Mouse (Mus musculus): ENCODE measurements around the gene Asb7. TPM values are rescaled to one million over a fixed set of nuclear protein-coding genes. Genes with fewer than 3 reads are reported as not detected.
A peak's percentile ranks its signal among the peaks of the same experiment; 100 is the strongest.

Asb7 gene
- polyA plus RNA-seq, 1 experiment from 2014 or later = 20.9 TPM

DNA sequence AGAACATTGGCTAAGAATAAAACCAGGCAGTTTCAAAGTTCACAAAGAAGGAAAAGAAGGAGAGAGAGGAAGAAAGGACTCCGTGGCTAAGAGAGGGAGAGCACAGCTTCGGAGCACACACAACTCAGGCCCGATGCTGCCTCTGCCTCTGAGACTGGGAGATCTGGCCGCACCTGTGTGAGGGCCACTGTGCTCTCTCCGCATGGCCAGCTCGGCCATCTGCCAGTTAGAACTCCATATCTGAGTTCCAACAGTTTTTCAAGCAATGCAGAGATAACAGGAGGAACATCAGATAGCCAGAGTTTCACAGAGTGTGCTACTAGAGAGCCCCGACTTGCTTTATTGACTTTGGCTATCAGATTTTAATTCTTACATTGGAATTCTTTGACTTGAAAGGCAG, 5.1 kb upstream of the Asb7 start:
- Histone ChIP-seq H3K4me2 (replicated peaks) (no peak overlapping the region), H3K4me1 (peaks cover 5% of the 10 kb centered on the region), H3K4me3 (no peak overlapping the region), H3K27me3 (no peaks in the 10 kb centered on the region), H3K36me3 (peaks cover 11% of the 10 kb centered on the region), H3K27ac (replicated peaks) (no peak overlapping the region), H3K9me3 (no peaks in the 10 kb centered on the region), H3K9ac (replicated peaks) (no peak overlapping the region)
- ATAC-seq (ENCODE audit: low FRiP score, low read depth) = no peak
- 73% methylated on average over 7 of the region's 7 CpGs for WGBS

DNA sequence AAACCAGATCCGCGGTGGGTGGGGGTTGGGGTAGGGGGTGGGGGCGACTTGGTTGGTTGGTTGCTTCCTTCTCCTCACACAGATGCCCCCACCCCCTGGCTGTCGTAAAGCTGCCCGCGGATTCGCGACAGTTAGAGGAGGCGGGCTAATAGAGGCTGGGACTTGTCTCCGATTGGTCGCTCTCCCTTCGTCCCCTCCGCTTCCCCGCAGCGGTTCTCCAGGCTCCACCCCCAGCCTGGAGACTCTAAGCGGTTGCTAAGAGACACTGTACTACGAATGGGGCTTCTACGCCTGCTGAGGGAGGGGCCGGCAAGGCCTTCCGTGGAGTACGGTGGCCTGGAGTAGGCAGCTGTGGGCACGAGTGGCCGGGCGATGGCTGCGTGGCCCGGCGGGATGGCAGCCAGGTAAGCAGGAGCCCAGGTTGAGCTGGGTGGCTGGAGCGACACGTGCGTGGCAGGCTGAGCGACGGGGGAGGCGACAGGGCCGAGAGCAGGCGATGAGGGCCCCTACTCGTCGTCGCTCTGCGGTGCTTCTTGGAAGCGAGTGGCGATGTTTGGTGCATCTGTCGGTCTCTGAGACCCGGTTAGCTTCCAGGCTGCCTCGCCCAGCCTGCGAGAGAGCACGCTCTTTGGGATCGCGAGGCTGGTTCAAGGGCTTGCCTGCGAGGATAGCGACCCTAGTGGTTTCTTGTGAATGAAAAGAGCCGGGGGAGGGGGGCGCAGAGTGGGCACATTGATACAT, 394 bp upstream of the Asb7 start, which contains the start of gene Lins1:
Lins1 (plus strand) TSS at position 270 of the 741 bp plus-strand sequence.
- H3K27me3 ChIP-seq = no peaks in the 10 kb centered on the region
- H3K4me3 ChIP-seq = peak within 1 kb of the TSS; percentile 84
- peak within 1 kb of the TSS; percentile 83 for H3K9ac ChIP-seq (replicated peaks)
- peak within 1 kb of the TSS; percentile 98 for H3K4me2 ChIP-seq (replicated peaks)
- no peaks in the 10 kb centered on the region for H3K9me3 ChIP-seq
- H3K4me1 ChIP-seq = peaks cover 13% of the 10 kb centered on the region
- no peaks in the 10 kb centered on the region for H3K36me3 ChIP-seq
- 0% methylated on average over 45 of the region's 52 CpGs for WGBS
- ATAC-seq (ENCODE audit: low FRiP score, low read depth) = peak; percentile 99
- H3K27ac ChIP-seq (replicated peaks) = peak within 1 kb of the TSS; percentile 91

DNA sequence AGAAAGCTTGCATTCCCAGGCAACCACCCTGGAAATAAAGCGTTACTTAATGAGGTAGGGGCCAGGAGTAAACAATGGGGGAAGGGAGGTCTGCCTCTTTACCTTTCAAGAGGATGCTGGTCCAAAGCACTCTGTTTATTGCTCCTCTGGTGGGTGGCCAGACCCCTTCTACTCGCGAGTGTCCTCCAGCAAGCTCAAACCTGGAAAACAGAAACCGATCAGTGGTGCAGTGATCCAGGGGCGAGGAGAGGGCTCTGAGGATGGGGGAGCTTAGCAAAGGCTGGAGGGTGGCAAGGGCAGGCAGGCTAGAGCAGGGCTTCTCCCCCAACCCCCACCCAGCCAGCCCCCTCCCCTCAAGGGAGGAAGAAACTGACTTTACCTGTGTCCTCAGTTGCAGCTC, 675 bp downstream of the Asb7 start:
- ATAC-seq (ENCODE audit: low FRiP score, low read depth) = peak; percentile 0; the same call in 1 of the 2 replicates
- Histone ChIP-seq H3K27ac (replicated peaks) (peak overlapping the region; percentile 49; the same call in 1 of the 2 replicates), H3K9me3 (no peaks in the 10 kb centered on the region), H3K9ac (replicated peaks) (peak overlapping the region; percentile 83), H3K4me2 (replicated peaks) (peak overlapping the region; percentile 98), H3K4me1 (peaks cover 13% of the 10 kb centered on the region), H3K4me3 (peak overlapping the region; percentile 84), H3K27me3 (no peaks in the 10 kb centered on the region), H3K36me3 (no peaks in the 10 kb centered on the region)
- 2% methylated on average over 5 of the region's 5 CpGs for WGBS

DNA sequence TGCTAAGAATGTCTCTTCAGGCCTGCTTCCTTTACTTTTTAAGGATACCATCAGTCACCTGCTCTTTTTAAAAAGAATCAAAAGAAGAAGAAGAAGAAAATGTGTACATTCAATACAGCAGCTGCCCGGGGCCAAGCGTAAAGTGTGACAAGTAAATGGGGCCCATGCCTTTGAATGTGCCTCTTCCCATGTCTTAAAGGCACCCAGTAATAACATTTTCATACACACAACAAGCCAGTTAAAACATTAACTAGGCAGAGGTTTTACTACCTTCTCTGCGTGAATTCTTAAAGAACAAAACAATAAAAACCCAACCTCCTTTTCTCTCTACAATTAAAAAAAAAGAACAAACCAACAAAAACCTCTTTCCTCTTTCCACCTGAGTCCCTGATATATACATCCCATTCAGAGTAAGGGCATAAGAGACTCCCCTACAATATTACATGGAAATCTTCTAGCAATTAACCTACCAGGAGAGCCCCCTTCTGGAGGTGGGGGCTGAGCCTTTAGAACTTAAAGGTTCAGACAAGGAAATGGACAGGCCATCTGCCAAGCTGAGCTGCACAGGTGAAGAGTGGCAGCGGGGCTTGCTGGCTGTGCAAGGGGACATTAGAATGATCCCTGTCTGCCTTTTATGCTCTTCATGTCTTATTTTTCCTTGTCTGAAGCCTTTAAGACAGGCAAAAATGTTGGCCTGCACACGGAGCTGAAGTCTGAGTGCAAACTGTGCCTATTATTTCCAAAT, 7.1 kb downstream of the Asb7 start:
- Histone ChIP-seq H3K4me1 (no peaks in the 10 kb centered on the region), H3K4me2 (replicated peaks) (no peak overlapping the region), H3K36me3 (peaks cover 40% of the 10 kb centered on the region), H3K4me3 (no peak overlapping the region), H3K9ac (replicated peaks) (no peak overlapping the region), H3K27ac (replicated peaks) (no peak overlapping the region), H3K27me3 (no peaks in the 10 kb centered on the region), H3K9me3 (no peaks in the 10 kb centered on the region)
- 94% methylated on average over 5 of the region's 5 CpGs for WGBS
- ATAC-seq (ENCODE audit: low FRiP score, low read depth) = no peak

DNA sequence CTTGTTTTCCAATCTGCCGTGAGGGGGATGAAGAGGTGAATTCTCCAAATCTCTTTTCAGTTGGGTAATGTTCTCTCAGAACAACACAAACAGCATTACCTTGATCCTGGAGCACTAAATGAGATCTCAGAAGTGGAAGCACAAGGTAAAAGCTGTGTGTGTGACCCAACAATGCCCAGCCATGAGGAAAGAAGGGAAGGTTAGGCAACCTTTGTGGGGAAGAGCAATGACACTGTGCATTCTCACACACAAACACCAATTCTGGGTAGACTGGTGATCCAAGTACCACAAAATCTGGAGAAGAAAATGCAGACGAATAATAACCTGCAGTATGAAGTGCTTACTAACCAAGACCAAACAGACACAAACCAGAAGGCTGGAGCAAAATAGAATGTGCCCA, 13.6 kb downstream of the Asb7 start:
- Histone ChIP-seq H3K27me3 (no peaks in the 10 kb centered on the region), H3K4me3 (no peak overlapping the region), H3K27ac (replicated peaks) (no peak overlapping the region), H3K36me3 (peaks cover 96% of the 10 kb centered on the region), H3K9ac (replicated peaks) (no peak overlapping the region), H3K4me1 (no peaks in the 10 kb centered on the region), H3K9me3 (0 out of 2 replicates have a peak, but pooled peaks cover 2% of the 10 kb centered on the region), H3K4me2 (replicated peaks) (no peak overlapping the region)
- ATAC-seq (ENCODE audit: low FRiP score, low read depth) = no peak
- 90% methylated on average over 2 of the region's 2 CpGs for WGBS

GRCm38 (mm10) chr7:66667064-66667463, 22.3 kb downstream of the Asb7 start:
- Histone ChIP-seq H3K27me3 (no peaks in the 10 kb centered on the region), H3K4me1 (no peaks in the 10 kb centered on the region), H3K4me2 (replicated peaks) (no peak overlapping the region), H3K9ac (replicated peaks) (no peak overlapping the region), H3K9me3 (peaks cover 13% of the 10 kb centered on the region), H3K27ac (replicated peaks) (no peak overlapping the region), H3K4me3 (no peak overlapping the region), H3K36me3 (peaks cover 37% of the 10 kb centered on the region)
- ATAC-seq (ENCODE audit: low FRiP score, low read depth) = no peak

- H3K27ac ChIP-seq (replicated peaks) = no peak overlapping the region
- no peaks in the 10 kb centered on the region for H3K27me3 ChIP-seq
- ATAC-seq (ENCODE audit: low FRiP score, low read depth) = no peak
- WGBS = 98% methylated on average over 3 of the region's 3 CpGs
- no peak overlapping the region for H3K4me3 ChIP-seq
- no peaks in the 10 kb centered on the region for H3K4me1 ChIP-seq
- no peak overlapping the region for H3K9ac ChIP-seq (replicated peaks)
- peaks cover 27% of the 10 kb centered on the region for H3K36me3 ChIP-seq
- peaks cover 4% of the 10 kb centered on the region for H3K9me3 ChIP-seq
- H3K4me2 ChIP-seq (replicated peaks) = no peak overlapping the region
These were observed 25.8 kb downstream of the Asb7 start for GRCm38 (mm10) chr7:66663548-66663947.

DNA sequence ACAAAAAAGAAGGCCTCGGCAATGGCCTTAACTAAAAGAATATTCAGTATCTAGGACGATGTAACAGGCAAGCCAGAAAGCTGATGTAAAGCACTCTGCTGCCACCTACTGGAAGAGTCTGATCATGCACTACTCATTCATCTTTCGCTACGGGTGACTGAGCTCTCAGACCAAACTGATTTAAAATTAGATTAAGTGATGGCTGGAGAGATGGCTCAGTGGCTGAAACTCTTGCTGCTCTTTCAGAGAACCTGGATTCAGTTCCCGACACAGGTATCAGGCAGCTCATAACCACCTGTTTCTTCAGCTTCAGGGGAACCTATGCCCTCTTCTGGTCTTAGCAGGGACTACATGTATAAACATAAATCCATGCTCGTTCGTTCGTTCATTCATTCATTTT, 27.8 kb downstream of the Asb7 start:
- Histone ChIP-seq H3K4me3 (0 out of 2 replicates have a peak overlapping the region, but pooled peaks have one; percentile 5), H3K9ac (replicated peaks) (no peak overlapping the region), H3K27ac (replicated peaks) (no peak overlapping the region), H3K36me3 (peaks cover 35% of the 10 kb centered on the region), H3K4me1 (no peaks in the 10 kb centered on the region), H3K4me2 (replicated peaks) (peak overlapping the region; percentile 32; the same call in 1 of the 2 replicates), H3K9me3 (no peaks in the 10 kb centered on the region), H3K27me3 (no peaks in the 10 kb centered on the region)
- WGBS = 21% methylated on average over 8 of the region's 8 CpGs
- 0 out of 2 replicates have a peak, but pooled peaks have one; percentile 34 for ATAC-seq (ENCODE audit: low FRiP score, low read depth)

DNA sequence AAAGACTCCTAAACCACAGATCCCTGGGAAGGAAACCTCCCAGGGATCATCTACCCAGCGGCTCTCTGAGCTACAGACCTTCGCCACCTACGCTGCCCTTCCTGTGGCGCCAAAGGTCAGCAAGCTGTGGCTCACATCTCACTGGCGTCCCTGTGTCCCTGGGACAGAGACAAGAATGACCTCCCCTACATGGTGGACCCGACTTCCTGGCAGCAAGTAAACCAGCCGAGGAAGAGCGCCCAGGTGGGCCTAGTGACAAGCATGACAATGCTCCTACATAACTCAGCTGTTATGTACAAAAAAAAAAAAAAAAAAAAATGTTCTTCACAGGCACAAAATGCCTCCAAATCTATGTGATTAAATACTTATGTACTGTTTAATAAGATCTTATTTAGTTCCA, 28.4 kb downstream of the Asb7 start:
- Histone ChIP-seq H3K4me1 (no peaks in the 10 kb centered on the region), H3K27me3 (no peaks in the 10 kb centered on the region), H3K27ac (replicated peaks) (no peak overlapping the region), H3K9ac (replicated peaks) (no peak overlapping the region), H3K9me3 (no peaks in the 10 kb centered on the region), H3K4me3 (no peak overlapping the region), H3K4me2 (replicated peaks) (no peak overlapping the region), H3K36me3 (peaks cover 29% of the 10 kb centered on the region)
- ATAC-seq (ENCODE audit: low FRiP score, low read depth) = no peak
- 84% methylated on average over 8 of the region's 8 CpGs for WGBS

DNA sequence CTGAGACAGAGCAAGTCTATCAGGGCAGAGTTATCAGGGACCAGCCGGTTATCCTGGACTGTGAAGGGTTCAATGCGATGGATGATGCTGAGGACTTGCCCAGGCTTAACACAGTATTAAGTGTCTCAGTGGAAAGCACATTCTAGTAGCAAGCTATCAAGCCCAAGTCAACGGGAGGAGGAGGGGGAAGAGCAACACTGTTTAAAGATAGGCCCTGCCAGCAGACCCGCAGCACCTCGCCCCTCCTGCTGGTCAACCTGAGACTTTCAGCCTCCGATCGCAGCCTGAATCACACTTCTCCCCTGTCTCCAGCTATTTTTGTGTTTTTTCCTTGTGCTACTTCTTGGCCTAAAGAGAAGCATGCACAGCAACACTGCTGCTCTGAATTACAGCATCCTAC, 29.1 kb downstream of the Asb7 start:
- no peak for ATAC-seq (ENCODE audit: low FRiP score, low read depth)
- no peaks in the 10 kb centered on the region for H3K4me1 ChIP-seq
- H3K27ac ChIP-seq (replicated peaks) = no peak overlapping the region
- no peak overlapping the region for H3K4me3 ChIP-seq
- 85% methylated on average over 7 of the region's 7 CpGs for WGBS
- H3K27me3 ChIP-seq = no peaks in the 10 kb centered on the region
- peaks cover 29% of the 10 kb centered on the region for H3K36me3 ChIP-seq
- H3K9ac ChIP-seq (replicated peaks) = no peak overlapping the region
- no peak overlapping the region for H3K4me2 ChIP-seq (replicated peaks)
- no peaks in the 10 kb centered on the region for H3K9me3 ChIP-seq

GRCm38 (mm10) chr7:66655471-66655870, 33.9 kb downstream of the Asb7 start:
- Histone ChIP-seq H3K9ac (replicated peaks) (no peak overlapping the region), H3K9me3 (no peaks in the 10 kb centered on the region), H3K4me1 (0 out of 2 replicates have a peak, but pooled peaks cover 2% of the 10 kb centered on the region), H3K4me3 (no peak overlapping the region), H3K27me3 (no peaks in the 10 kb centered on the region), H3K36me3 (peaks cover 37% of the 10 kb centered on the region), H3K4me2 (replicated peaks) (no peak overlapping the region), H3K27ac (replicated peaks) (no peak overlapping the region)
- no peak for ATAC-seq (ENCODE audit: low FRiP score, low read depth)
- 93% methylated on average over 9 of the region's 9 CpGs for WGBS

- Histone ChIP-seq H3K9ac (replicated peaks) (no peak overlapping the region), H3K4me1 (0 out of 2 replicates have a peak, but pooled peaks cover 2% of the 10 kb centered on the region), H3K4me2 (replicated peaks) (no peak overlapping the region), H3K27ac (replicated peaks) (no peak overlapping the region), H3K27me3 (no peaks in the 10 kb centered on the region), H3K4me3 (no peak overlapping the region), H3K36me3 (peaks cover 19% of the 10 kb centered on the region), H3K9me3 (no peaks in the 10 kb centered on the region)
- WGBS = 92% methylated on average over 9 of the region's 9 CpGs
- no peak for ATAC-seq (ENCODE audit: low FRiP score, low read depth)
These were observed 35.8 kb downstream of the Asb7 start for GRCm38 (mm10) chr7:66653596-66653995.

Data from midbrain, embryonic 12.5 days (tissue).